Mouse (Mus musculus) CH12.LX (cell line): ENCODE results near the gene Catsper3. TPM values are rescaled to one million over a fixed set of nuclear protein-coding genes. Genes with fewer than 3 reads are reported as not detected.

ENCODE experiments used
- DNase-seq: peaks from one replicate; pipeline ENCODE4 v3.0.0-alpha.2; 2013; ENCODE audit errors: extremely low read depth
- H3K27ac ChIP-seq: 2 replicates; pipeline ENCODE4 v1.5.1; 2012; ENCODE audit warnings: low read depth, mild to moderate bottlenecking, control low read depth, moderate library complexity; ENCODE audit not compliant: insufficient read depth
- H3K27me3 ChIP-seq: replicated peaks from 2 replicates; pipeline ENCODE3; 2012; ENCODE audit warnings: inconsistent platforms
- H3K36me3 ChIP-seq, 2 experiments: replicated peaks in 1 of 2; 2 replicates each; pipeline versions ENCODE3 to v1.6.1; 2012; ENCODE audit warnings: inconsistent platforms in 1 of 2, low read length in 1 of 2, mild to moderate bottlenecking in 1 of 2, mixed read lengths in 1 of 2, moderate library complexity in 1 of 2; ENCODE audit not compliant: control insufficient read depth in 1 of 2, insufficient read depth in 1 of 2
- H3K4me1 ChIP-seq, 2 experiments: 2 replicates each; pipeline ENCODE4 v1.6.1; 2012; ENCODE audit warnings: inconsistent platforms in 1 of 2, moderate library complexity in 1 of 2; ENCODE audit not compliant: insufficient read depth in 2 of 2, control insufficient read depth in 1 of 2
- H3K4me2 ChIP-seq: 2 replicates; pipeline ENCODE4 v1.6.1; 2012; ENCODE audit warnings: low read depth, mild to moderate bottlenecking, control low read depth; ENCODE audit not compliant: poor library complexity, insufficient read depth, severe bottlenecking
- H3K4me3 ChIP-seq, 3 experiments: fragments of 150-350 bp in 1 of 3; sonication (generic) in 1 of 3; replicated peaks in 1 of 3; 2 replicates each; pipeline versions ENCODE3 to v1.5.1; 2011 to 2012; ENCODE audit warnings: low read depth in 2 of 3, low read length in 2 of 3, mild to moderate bottlenecking in 2 of 3, moderate library complexity in 2 of 3, control low read depth in 1 of 3, improper control_type of control experiment in 1 of 3, inconsistent platforms in 1 of 3, mixed read lengths in 1 of 3; ENCODE audit not compliant: poor library complexity in 1 of 3
- H3K79me2 ChIP-seq: replicated peaks from 2 replicates; pipeline ENCODE4 v1.6.1; 2012; ENCODE audit warnings: mild to moderate bottlenecking, moderate library complexity; ENCODE audit not compliant: control insufficient read depth, poor library complexity, insufficient read depth, severe bottlenecking; ENCODE audit errors: extremely low read depth
- H3K9ac ChIP-seq: 2 replicates; pipeline ENCODE4 v1.6.1; 2012; ENCODE audit warnings: low read depth, mild to moderate bottlenecking, control low read depth, moderate library complexity; ENCODE audit not compliant: insufficient read depth
- H3K9me3 ChIP-seq: replicated peaks from 2 replicates; pipeline ENCODE3; 2012; ENCODE audit warnings: low read length, inconsistent platforms, mixed read lengths
- BHLHE40 ChIP-seq: IDR thresholded peaks from 2 replicates; pipeline ENCODE4 v1.6.1; 2011; ENCODE audit warnings: mild to moderate bottlenecking, low read depth, low read length, improper control_type of control experiment
- CHD1 ChIP-seq: IDR thresholded peaks from 2 replicates; pipeline ENCODE4 v1.6.1; 2012; ENCODE audit warnings: low read depth, low read length, improper control_type of control experiment, inconsistent platforms
- CHD2 ChIP-seq: IDR thresholded peaks from 2 replicates; pipeline ENCODE4 v1.6.1; 2011; ENCODE audit warnings: low read length, improper control_type of control experiment
- ETS1 ChIP-seq: conservative IDR thresholded peaks from 2 replicates; pipeline ENCODE4 v1.6.1; 2012; ENCODE audit warnings: low read depth, mild to moderate bottlenecking, inconsistent platforms, low read length, improper control_type of control experiment, moderate library complexity
- IRF4 ChIP-seq: IDR thresholded peaks from 2 replicates; pipeline ENCODE4 v1.6.1; 2014; ENCODE audit warnings: low read depth, mild to moderate bottlenecking, inconsistent platforms, low read length, improper control_type of control experiment
- MAX ChIP-seq: IDR thresholded peaks from 2 replicates; pipeline ENCODE4 v1.6.1; 2011; ENCODE audit warnings: low read length, improper control_type of control experiment
- MXI1 ChIP-seq: IDR thresholded peaks from 2 replicates; pipeline ENCODE4 v1.6.1; 2011; ENCODE audit warnings: mild to moderate bottlenecking, low read depth, low read length, improper control_type of control experiment
- MYC ChIP-seq: IDR thresholded peaks from 2 replicates; pipeline ENCODE4 v1.6.1; 2011; ENCODE audit warnings: low read depth, mild to moderate bottlenecking, improper control_type of control experiment, low read length
- NRF1 ChIP-seq: IDR thresholded peaks from 2 replicates; pipeline ENCODE4 v1.6.1; 2014; ENCODE audit warnings: low read depth, mild to moderate bottlenecking, inconsistent platforms, low read length, improper control_type of control experiment, moderate library complexity
- PAX5 ChIP-seq: IDR thresholded peaks from 2 replicates; pipeline ENCODE4 v1.6.1; 2012; ENCODE audit warnings: low read length, inconsistent platforms, mixed read lengths
- POLR2A ChIP-seq: IDR thresholded peaks from 2 replicates; pipeline ENCODE4 v1.6.1; 2011; ENCODE audit warnings: low read depth, mild to moderate bottlenecking, improper control_type of control experiment, low read length
- RCOR1 ChIP-seq: conservative IDR thresholded peaks from 2 replicates; pipeline ENCODE4 v1.6.1; 2012; ENCODE audit warnings: low read depth, mild to moderate bottlenecking, inconsistent platforms, low read length, improper control_type of control experiment
- SIN3A ChIP-seq: IDR thresholded peaks from 2 replicates; pipeline ENCODE4 v1.6.1; 2012; ENCODE audit warnings: low read length, improper control_type of control experiment, inconsistent platforms
- SMC3 ChIP-seq: IDR thresholded peaks from 2 replicates; pipeline ENCODE4 v1.6.1; 2011; ENCODE audit warnings: low read depth, low read length, improper control_type of control experiment
- UBTF ChIP-seq: IDR thresholded peaks from 2 replicates; pipeline ENCODE4 v1.6.1; 2012; ENCODE audit warnings: low read depth, mild to moderate bottlenecking, inconsistent platforms, low read length, improper control_type of control experiment, moderate library complexity
- USF1 ChIP-seq: IDR thresholded peaks from 2 replicates; pipeline ENCODE4 v1.6.1; 2014; ENCODE audit warnings: low read depth, mild to moderate bottlenecking, inconsistent platforms, low read length, improper control_type of control experiment
- USF2 ChIP-seq: conservative IDR thresholded peaks from 2 replicates; pipeline ENCODE4 v1.6.1; 2011; ENCODE audit warnings: low read depth, low read length, improper control_type of control experiment
- ZNF384 ChIP-seq: IDR thresholded peaks from 2 replicates; pipeline ENCODE4 v1.6.1; 2012; ENCODE audit warnings: low read depth, low read length, improper control_type of control experiment, inconsistent platforms
- dilution Hi-C: fragments of 300-500 bp; cut with MboI; formaldehyde crosslinking; loops from 2 replicates; pipeline ENCODE4 v1.14.3; 2020; ENCODE audit warnings: low sequenced_read_pairs; ENCODE audit not compliant: extremely low pct_unique_long_range_greater_than_20kb, extremely low pct_ligation_motif_present
- in situ Hi-C: fragments of 300-500 bp; cut with MboI; formaldehyde crosslinking; loops from 3 replicates; pipeline ENCODE4 v1.14.3; 2019; ENCODE audit warnings: low sequenced_read_pairs, low pct_ligation_motif_present, low pct_unique_long_range_greater_than_20kb, mixed read lengths
- polyA plus RNA-seq: library from polyadenylated mRNA; unstranded; fragments of >175 nt; gene quantifications from 2 replicates; pipeline ENCODE4 v1.2.1, GENCODE M21; 2012; ENCODE audit warnings: low read depth; ENCODE audit not compliant: insufficient read length
- total RNA-seq, 2 experiments: library from RNA; depleted of rRNA; stranded (reverse); fragments of 300-350 nt in 1 of 2; fragments of >200 nt in 1 of 2; gene quantifications; 2 replicates each; pipeline ENCODE4 v1.2.3; 2012 to 2014

Gene Catsper3
- total and polyA plus RNA-seq, 3 experiments, result not detected

DNA sequence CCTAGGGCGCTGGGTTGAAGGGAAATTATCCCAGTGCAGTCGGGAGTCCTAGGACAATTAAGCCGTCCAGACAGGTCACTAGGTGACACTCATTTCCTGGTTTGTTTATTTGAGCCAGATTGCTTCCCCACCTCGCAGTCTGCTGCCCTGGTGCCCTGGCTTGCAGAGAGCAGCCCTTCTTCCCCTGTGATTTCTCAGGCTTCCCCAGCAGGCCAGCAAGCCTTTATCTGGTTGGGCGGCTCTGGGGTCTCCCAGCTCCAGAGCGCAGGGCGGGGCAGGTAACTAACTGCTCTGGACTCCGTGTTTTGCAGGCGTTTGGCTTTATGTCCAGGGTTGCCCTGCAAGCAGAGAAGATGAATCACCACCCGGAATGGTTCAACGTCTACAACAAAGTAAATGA is 9.3 kb upstream of the Catsper3 start:
- DNase-seq, result no peak
- TF ChIP-seq MAX (no peak), NRF1 (no peak), RCOR1 (no peak), PAX5 (no peak), CHD2 (no peak), IRF4 (no peak), ZNF384 (no peak), MXI1 (no peak), SMC3 (no peak), CHD1 (no peak), UBTF (no peak), MYC (no peak), BHLHE40 (no peak), POLR2A (no peak), USF2 (no peak), ETS1 (no peak), USF1 (no peak)
- H3K9ac ChIP-seq, result no peak overlapping the region

DNA sequence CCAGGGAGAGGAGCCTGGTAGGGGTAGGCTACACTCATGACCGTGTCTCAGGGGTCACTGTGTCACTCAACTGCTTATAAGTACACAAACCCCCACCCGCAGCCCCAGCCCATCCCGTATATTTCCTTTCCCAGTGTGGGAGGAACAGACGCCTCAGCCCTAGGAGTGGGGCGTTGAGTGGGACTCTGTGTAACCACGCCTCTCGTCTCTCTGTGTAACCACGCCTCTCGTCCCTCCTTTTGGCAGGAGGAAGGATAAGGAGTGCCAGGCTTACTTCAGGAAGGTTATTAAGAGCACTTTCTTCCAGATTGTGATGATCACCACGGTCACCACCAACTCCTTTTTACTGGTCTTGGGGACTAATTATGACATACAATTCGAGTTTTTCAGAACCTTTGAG is 1.8 kb downstream of the Catsper3 start:
- TF ChIP-seq RCOR1, result no peak
- no peak for TF ChIP-seq UBTF
- TF ChIP-seq SIN3A, result no peak
- dilution Hi-C loops (no loop called here), in situ Hi-C loops (no loop called here)
- Histone ChIP-seq H3K9ac (no peak overlapping the region), H3K4me3 (no peak overlapping the region), H3K4me1 (no peaks in the 10 kb centered on the region), H3K4me2 (no peak overlapping the region), H3K36me3 (no peaks in the 10 kb centered on the region), H3K27ac (no peak overlapping the region), H3K27me3 (no peaks in the 10 kb centered on the region), H3K9me3 (peaks cover 3% of the 10 kb centered on the region), H3K79me2 (no peaks in the 10 kb centered on the region)
- DNase-seq, result no peak

More for the DNA sequence above, 9.3 kb upstream of the Catsper3 start:
- Histone ChIP-seq H3K4me1 (no peaks in the 10 kb centered on the region), H3K9me3 (no peaks in the 10 kb centered on the region), H3K27ac (no peak overlapping the region), H3K27me3 (no peaks in the 10 kb centered on the region), H3K4me3 (no peak overlapping the region), H3K36me3 (peaks cover 0 to 14% of the 10 kb centered on the region in 2 experiments), H3K4me2 (no peak overlapping the region), H3K79me2 (no peaks in the 10 kb centered on the region)
- in situ Hi-C loops, result no loop called here
- dilution Hi-C loops, result no loop called here
